Mouse (Mus musculus) right cerebral cortex, postnatal 25 days (tissue): ENCODE results near the gene Arhgef10l.

Source experiments
- DNase-seq: peaks from one replicate; pipeline ENCODE4 v3.0.0; 2022

Arhgef10l gene

GRCm38 (mm10) chr4:140630651-140631241, 35.1 kb downstream of the Arhgef10l start:
- DNase-seq = peak; percentile 26

- DNase-seq = no peak
These were observed 35.7 kb downstream of the Arhgef10l start for GRCm38 (mm10) chr4:140630136-140630535.

- DNase-seq = no peak
These were observed 36.8 kb downstream of the Arhgef10l start for GRCm38 (mm10) chr4:140628971-140629370.

- DNase-seq = no peak
These were observed 37.3 kb downstream of the Arhgef10l start for GRCm38 (mm10) chr4:140628412-140628943.

GRCm38 (mm10) chr4:140625651-140626525, 39.9 kb downstream of the Arhgef10l start:
- no peak for DNase-seq

- DNase-seq = peak; percentile 56
These were observed 41.2 kb downstream of the Arhgef10l start for GRCm38 (mm10) chr4:140624468-140625176.

GRCm38 (mm10) chr4:140624087-140624467, 41.7 kb downstream of the Arhgef10l start:
- DNase-seq = no peak

- no peak for DNase-seq
These were observed 43.0 kb downstream of the Arhgef10l start for GRCm38 (mm10) chr4:140622819-140623218.

- DNase-seq = no peak
These were observed 45.3 kb downstream of the Arhgef10l start for GRCm38 (mm10) chr4:140620496-140620895.

GRCm38 (mm10) chr4:140617391-140618385, 48.1 kb downstream of the Arhgef10l start:
- no peak for DNase-seq

GRCm38 (mm10) chr4:140616894-140617293, 48.9 kb downstream of the Arhgef10l start:
- DNase-seq = no peak

GRCm38 (mm10) chr4:140616196-140616595, 49.6 kb downstream of the Arhgef10l start:
- DNase-seq = no peak

- DNase-seq = no peak
These were observed 50.0 kb downstream of the Arhgef10l start for GRCm38 (mm10) chr4:140615771-140616170.

GRCm38 (mm10) chr4:140614553-140614952, 51.3 kb downstream of the Arhgef10l start:
- no peak for DNase-seq

- no peak for DNase-seq
These were observed 51.7 kb downstream of the Arhgef10l start for GRCm38 (mm10) chr4:140614145-140614544.

- DNase-seq = no peak
These were observed 54.8 kb downstream of the Arhgef10l start for GRCm38 (mm10) chr4:140610841-140611609.

GRCm38 (mm10) chr4:140608228-140608720, 57.5 kb downstream of the Arhgef10l start:
- DNase-seq = no peak

GRCm38 (mm10) chr4:140606779-140607178, 59.0 kb downstream of the Arhgef10l start:
- no peak for DNase-seq

GRCm38 (mm10) chr4:140606197-140606596, 59.6 kb downstream of the Arhgef10l start:
- no peak for DNase-seq

- DNase-seq = no peak
These were observed 60.0 kb downstream of the Arhgef10l start for GRCm38 (mm10) chr4:140605790-140606189.

GRCm38 (mm10) chr4:140605247-140605646, 60.6 kb downstream of the Arhgef10l start:
- no peak for DNase-seq
